Mouse (Mus musculus) gastrocnemius, postnatal 36 days (tissue): Measurements from ENCODE around the gene Tanc1. TPM values are rescaled to one million over a fixed set of nuclear protein-coding genes. Genes with fewer than 3 reads are reported as not detected.
"Not testable (repeated sequence)": the region's sequence is repeated elsewhere in the genome, so short reads cannot be mapped to it uniquely, and the experiment has no call there.

Source experiments
- DNase-seq, 2 experiments: peaks; one replicate each; pipeline ENCODE4 v3.0.0; 2022
- intact Hi-C: fragments of 180-260 bp; cut with DNase I; formaldehyde crosslinking; loops from one replicate; pipeline ENCODE4 v1.15.1; 2025
- total RNA-seq, 2 experiments: library from RNA; stranded (reverse); gene quantifications; 2 replicates each; pipeline ENCODE4 v1.2.3; 2021

Gene Tanc1
- total RNA-seq, 2 experiments from 2014 or later, result 6.8 to 8.3 TPM

DNA sequence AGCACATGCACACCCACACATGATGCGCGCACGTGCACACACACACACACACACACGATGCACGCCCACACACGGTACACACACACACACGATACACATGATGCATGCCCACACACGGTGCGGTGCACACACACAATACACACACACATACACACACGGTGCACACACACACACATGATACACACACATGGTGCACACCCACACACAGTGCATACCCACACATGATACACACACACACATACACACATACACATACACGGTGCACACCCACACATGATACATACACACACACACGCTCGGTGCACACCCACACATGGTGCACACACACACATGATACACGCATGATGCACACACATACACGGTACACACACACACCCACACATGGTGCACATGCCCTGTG, 206.8 kb downstream of the Tanc1 start:
- intact Hi-C loops, result no loop called here
- no peak for DNase-seq

DNA sequence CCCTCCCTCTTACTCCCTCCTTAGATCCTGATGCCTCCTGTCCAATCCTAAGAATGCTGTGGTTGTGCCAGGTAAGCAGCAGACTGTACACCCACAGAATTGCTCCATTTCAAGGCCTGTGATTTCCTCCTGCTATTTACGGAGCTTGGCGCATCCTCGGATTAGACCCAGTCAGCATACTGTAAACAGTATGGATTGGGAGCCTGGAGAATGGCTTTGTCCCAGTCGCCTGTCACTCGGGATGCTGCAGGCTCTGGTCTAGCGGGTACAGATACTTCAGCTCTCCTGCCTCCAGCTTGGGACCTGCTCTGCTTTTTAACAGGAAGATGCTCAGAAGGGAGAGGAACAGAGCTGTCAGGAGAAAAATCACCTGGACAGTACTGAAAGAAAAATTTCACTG, 207.6 kb downstream of the Tanc1 start:
- no peak for DNase-seq
- intact Hi-C loops, result no loop called here

DNA sequence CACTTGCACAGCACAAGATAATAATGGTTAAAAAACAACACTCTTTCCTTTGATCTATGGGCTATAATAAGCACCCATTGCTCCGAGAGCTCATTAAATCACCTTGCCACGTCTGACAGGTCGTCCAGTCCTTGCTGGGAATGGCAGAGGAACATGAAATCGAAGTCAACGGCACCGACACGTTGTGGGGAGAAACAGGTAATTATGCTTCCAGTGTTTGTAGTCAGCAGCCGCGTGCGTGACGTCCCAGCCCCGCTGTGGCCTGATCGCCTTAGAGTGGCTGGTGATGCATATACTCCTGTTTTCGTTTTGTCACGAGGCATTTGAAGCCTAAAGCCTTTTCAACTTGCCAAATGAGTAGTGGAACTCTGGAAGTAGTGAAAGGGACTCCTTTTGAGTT, 208.2 kb downstream of the Tanc1 start:
- intact Hi-C loops, result no loop called here

GRCm38 (mm10) chr2:59821044-59821443, 209.2 kb downstream of the Tanc1 start:
- no peak for DNase-seq
- intact Hi-C loops, result no loop called here

More for the DNA sequence above, 208.2 kb downstream of the Tanc1 start:
- no peak for DNase-seq

DNA sequence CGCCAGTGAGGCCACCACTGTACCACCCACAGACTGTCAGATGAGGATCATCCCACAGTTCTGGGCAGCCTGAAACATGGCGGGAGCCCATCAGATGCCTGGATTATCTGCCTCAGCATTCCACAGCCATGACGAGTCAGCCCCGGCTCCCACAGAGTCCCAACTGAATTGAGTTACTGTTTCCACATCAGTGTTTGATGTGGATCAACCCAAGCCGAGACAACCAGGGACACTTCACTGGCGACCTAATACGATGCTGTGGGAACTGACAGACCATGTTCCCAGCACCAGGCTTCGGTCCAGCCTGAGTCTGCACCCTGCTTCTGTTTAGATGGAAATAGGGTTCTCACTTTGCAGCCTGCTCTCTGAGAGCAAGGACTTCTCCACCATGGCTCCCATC, 212.4 kb downstream of the Tanc1 start:
- intact Hi-C loops, result no loop called here
- peak in 1 of 2 experiments; percentile 38 for DNase-seq

DNA sequence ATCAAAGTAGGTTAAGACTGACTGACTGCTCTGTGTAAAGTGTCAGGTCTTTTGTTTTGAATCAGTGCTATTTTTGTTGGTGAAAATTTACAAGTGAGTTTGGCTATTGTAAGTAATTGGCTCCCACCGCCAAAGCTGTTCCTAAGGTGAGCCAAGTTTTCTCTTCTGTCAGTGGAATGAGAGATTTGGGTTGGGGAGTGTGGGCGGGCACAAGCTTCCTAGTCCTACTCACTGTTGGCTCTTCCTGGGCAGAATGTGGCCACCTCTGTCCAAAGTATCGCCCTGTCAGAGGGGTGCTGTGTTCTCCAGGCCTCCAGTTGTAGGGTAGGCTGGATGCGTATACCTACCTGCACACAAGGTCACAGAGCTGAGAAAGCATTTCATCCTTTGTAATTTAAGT, 213.5 kb downstream of the Tanc1 start:
- intact Hi-C loops, result no loop called here

GRCm38 (mm10) chr2:59828103-59828655, 216.3 kb downstream of the Tanc1 start:
- intact Hi-C loops, result no loop called here
- DNase-seq, result no peak

More for the DNA sequence above, 213.5 kb downstream of the Tanc1 start:
- DNase-seq, result no peak

GRCm38 (mm10) chr2:59828777-59829508, 217.1 kb downstream of the Tanc1 start:
- DNase-seq, result peak; percentile 60 to 62

DNA sequence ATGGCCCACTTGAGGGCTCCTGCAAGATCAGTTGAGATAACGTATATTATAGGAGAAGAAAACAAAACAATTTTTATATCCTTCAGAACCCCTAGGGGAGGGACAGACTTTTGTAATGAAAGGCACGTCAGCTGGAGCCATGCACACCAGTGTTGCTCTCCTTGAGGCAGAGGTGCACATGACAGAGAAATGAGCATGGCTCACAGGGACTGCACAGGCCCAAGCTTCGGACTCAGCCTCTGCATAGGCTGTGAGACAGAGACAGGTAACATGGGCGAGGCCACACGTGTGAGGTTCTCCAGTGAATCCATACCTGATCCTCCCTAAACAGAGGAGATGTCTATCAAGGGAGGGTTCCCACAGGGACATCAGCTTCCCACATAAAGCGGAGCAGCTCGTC, 217.9 kb downstream of the Tanc1 start:
- intact Hi-C loops, result no loop called here
- DNase-seq, result no peak

More at GRCm38 (mm10) chr2:59828777-59829508, 217.1 kb downstream of the Tanc1 start:
- intact Hi-C loops, result no loop called here

- peak in 1 of 2 experiments; percentile 28 for DNase-seq
- intact Hi-C loops, result no loop called here
These were observed 218.3 kb downstream of the Tanc1 start for GRCm38 (mm10) chr2:59830151-59830550.

- intact Hi-C loops, result no loop called here
- no peak for DNase-seq
These were observed 219.1 kb downstream of the Tanc1 start for GRCm38 (mm10) chr2:59830940-59831339.

GRCm38 (mm10) chr2:59831831-59832230, 220.0 kb downstream of the Tanc1 start:
- intact Hi-C loops, result loop anchor here (2.0 kb wide), 1 partner anchor 49 kb away; no protein-coding TSS in a partner anchor
- no peak for DNase-seq

GRCm38 (mm10) chr2:59838825-59839224, 227.0 kb downstream of the Tanc1 start:
- intact Hi-C loops, result no loop called here
- no peak for DNase-seq

DNA sequence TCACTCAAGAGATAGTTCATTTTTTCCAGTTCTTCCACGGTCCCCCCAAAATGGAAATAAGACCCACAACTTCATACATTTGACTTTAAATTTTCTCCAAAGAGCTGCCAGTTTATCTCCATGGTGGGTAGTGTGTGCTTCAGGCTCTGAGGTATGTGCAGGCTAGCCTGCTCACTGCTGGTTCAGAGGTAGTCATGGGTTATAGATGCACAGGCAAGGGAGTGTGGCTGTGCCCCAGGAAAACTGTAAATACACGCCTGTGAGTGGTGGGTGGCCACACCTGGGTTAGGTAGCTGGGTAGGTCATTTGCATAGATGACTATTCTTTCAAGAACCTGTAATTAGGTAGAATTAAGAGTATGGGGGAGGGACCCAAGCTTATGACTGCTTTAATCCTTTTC, 227.9 kb downstream of the Tanc1 start:
- intact Hi-C loops, result no loop called here
- DNase-seq, result no peak

- no peak for DNase-seq
- intact Hi-C loops, result no loop called here
These were observed 228.3 kb downstream of the Tanc1 start for GRCm38 (mm10) chr2:59840191-59840590.

GRCm38 (mm10) chr2:59841189-59841939, 229.5 kb downstream of the Tanc1 start:
- no peak for DNase-seq
- intact Hi-C loops, result no loop called here

GRCm38 (mm10) chr2:59841944-59842343, 230.1 kb downstream of the Tanc1 start:
- intact Hi-C loops, result no loop called here

DNA sequence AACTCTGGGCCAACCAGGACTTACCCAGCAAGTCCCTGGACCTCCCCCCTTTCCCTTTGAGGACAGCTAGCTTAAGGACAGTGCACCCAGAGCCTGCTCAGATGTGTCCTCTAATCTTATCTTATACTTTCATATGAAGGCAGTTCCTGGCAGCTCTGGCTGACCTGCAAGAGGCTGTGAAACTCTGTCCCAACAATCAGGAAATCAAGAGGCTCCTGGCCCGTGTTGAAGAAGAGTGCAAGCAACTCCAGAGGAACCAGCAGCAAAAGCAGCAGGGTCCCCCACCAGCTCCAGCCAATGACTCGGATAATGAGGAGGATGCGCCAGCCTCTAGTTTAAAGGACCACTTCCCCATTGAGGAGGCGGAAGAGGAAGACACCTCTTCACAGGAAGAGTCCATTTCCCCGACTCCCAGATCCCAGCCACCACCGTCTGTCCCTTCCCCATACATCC, 230.7 kb downstream of the Tanc1 start:
- intact Hi-C loops, result no loop called here
- no peak for DNase-seq

More at GRCm38 (mm10) chr2:59841944-59842343, 230.1 kb downstream of the Tanc1 start:
- DNase-seq, result no peak

GRCm38 (mm10) chr2:59843156-59843555, 231.3 kb downstream of the Tanc1 start:
- DNase-seq, result no peak
- intact Hi-C loops, result no loop called here

- intact Hi-C loops, result no loop called here
- no peak for DNase-seq
These were observed 232.0 kb downstream of the Tanc1 start for GRCm38 (mm10) chr2:59843848-59844247.

DNA sequence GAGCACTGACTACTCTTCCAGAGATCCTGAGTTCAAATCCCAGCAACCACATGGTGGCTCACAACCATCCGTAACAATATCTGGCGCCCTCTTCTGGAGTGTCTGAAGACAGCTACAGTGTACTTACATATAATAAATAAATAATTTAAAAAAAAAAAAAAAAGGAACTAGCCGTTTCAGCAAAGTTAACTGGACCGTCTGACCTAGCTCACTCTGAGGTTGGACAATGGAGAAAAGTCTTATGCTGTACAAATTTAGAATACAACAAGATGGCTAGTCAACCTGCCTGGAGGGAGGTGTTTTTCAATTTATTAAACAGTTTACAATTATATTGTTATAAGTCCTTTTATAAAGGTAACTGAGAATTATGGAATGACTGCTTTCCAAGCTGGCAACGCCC, 240.0 kb downstream of the Tanc1 start:
- DNase-seq, intact Hi-C loops: not testable (repeated sequence)
